Mouse (Mus musculus) kidney, postnatal 10 days (tissue): ENCODE results near the gene Vmn1r51.
"Not testable (repeated sequence)": the region's sequence is repeated elsewhere in the genome, so short reads cannot be mapped to it uniquely, and the experiment has no call there.

Source experiments
- DNase-seq: peaks from one replicate; pipeline ENCODE4 v3.0.0; 2021; ENCODE audit warnings: mixed read lengths

The Vmn1r51 gene

DNA sequence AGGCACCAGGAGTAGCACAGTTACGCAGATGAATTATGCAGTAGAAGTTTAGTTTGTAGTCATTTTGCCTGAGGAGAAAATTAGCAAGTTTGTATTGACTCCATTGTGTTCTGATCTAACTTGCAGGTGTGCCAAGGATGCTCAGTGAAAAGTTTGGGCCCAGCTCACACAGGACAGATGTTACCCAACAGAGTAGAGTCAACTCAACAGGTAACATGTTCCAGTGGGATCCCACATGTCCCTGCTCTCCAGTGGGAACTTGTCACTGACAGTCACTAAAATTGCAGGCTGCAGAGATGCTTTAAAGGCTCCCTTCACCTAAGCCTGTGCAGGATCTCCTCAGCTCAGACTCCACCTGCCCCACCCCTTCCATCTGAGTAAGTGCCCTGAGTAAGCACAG lies at the start of gene Vmn1r51:
Vmn1r51 (plus strand) TSS at position 301 of the 400 bp plus-strand sequence.
- not testable (repeated sequence) for DNase-seq

DNA sequence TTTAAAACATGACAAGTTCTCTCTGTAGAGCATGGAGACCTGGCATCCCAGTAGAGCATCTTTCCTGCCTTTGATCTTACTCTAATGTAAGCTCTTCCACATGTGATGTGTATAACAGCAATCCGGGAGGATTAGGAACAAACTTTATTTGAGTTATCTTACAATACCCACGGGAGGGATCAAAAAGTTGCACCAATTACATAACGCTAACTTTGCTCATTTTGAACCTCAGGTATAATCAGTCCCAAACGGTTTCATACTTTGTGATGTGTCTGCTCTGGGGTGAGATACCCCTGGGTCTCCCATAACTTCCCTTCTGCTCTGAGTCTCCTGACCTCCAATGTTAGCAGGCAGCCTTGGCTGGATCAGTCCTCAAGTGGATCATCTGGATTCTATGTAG lies 44.0 kb upstream of the Vmn1r51 start, which contains the start of gene Vmn1r49:
Vmn1r49 (minus strand) TSS at position 101 of the 400 bp plus-strand sequence.
- no peak for DNase-seq

DNA sequence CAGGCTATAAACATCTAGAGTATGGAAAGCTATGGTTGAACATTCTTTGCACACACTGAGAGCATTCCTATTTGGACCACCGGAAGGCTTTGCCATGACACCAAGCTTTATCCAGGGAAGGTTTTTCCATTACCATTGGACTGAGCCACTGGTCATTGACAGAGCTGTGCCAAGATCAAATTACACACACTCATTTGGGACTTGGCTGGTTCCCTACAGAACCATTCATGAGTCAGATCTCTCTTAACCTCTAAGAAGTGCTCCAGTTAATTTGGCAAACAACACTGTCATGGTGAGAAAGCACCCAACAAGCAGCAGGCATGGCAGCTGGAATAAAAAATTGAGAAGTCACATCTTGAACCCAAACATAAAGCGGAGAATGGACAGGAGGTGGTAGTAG lies 21.8 kb upstream of the Vmn1r51 start:
- no peak for DNase-seq

DNA sequence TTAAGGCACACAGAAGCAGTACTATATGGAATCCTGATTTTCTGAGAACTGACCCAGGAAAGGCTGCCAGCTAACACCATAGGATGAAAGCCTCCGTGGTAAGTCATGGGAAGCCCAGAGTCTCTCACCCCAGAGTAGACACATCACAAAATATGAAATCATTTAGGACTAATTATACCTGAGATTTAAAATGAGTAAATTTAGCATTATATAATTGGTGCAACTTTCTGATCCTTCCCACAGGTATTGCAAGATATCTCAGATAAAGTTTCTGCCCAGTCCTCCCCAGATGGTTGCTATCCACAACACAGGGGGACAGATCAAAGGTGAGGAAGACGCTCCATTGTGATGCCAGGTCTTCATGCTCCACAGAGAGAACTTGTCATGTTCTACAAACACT lies 21.3 kb upstream of the Vmn1r51 start, which contains the start of gene Vmn1r50:
Vmn1r50 (plus strand) TSS at position 301 of the 400 bp plus-strand sequence.
- no peak for DNase-seq

DNA sequence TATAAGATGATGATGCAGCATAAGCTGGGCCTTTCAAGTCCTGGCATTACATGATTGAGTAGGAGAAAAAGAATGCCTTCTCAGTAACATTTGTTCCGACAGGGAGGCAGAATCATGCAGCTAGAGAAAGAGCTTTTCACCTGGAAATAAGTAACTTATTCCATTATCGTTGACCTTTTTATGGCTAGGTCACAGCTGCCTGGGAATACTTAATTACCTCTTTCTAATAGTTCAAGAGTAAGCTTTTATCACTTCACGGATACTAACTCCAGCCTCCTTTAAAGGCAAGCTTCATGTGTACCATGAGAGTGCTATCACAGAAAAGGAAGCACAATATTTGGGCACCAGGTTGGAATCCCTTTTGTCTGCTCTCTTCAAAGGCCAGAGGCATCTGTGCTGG lies 37.7 kb downstream of the Vmn1r51 start:
- DNase-seq, result no peak

DNA sequence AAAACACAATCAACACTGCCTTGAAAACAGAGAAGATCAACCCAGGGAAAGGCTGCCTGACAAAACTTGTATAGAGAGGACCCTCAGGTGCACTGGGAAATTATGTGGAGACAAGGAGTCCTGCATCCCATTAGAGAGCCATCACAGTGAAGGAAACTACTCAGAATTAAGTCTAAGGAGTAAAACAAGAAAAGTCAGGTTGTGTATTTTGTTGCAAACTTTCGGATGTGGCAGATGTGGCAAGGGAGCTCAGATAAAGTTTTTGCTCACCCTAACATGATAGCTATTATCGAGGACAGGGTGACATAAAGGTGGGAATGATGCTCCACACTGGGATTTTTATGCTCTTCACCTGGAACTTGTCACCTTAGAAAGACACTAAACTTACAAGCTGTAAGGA lies 52.1 kb downstream of the Vmn1r51 start, which contains the start of gene Vmn1r52:
Vmn1r52 (plus strand) TSS at position 301 of the 400 bp plus-strand sequence.
- DNase-seq, result no peak
